Mouse (Mus musculus): Measurements from ENCODE around the gene Fam189a1. TPM values are rescaled to one million over a fixed set of nuclear protein-coding genes. Genes with fewer than 3 reads are reported as not detected.

Fam189a1 gene
- polyA plus RNA-seq, 1 experiment from 2014 or later: 8.7 TPM

DNA sequence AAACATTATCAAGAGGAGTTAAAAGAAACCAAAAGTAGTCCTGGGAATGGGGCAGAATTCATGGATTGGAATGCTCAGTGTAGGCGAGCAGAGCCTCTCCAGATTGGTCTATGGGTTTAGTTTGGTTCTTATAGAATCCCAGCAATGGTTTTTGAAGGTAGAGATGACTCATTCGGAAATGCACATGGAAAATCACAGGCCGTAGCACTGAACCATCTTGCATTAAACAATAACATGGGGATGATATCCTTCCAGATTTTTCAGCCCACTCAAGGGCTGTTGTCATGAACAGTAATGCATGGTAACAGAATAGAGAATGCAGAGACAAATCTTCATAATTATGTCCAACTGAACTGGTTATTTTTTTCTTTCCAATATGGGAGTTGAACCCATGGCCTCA is 390.8 kb downstream of the Fam189a1 start:
- no peak for ATAC-seq (ENCODE audit: low FRiP score)
- no peaks in the 10 kb centered on the region for H3K27me3 ChIP-seq

DNA sequence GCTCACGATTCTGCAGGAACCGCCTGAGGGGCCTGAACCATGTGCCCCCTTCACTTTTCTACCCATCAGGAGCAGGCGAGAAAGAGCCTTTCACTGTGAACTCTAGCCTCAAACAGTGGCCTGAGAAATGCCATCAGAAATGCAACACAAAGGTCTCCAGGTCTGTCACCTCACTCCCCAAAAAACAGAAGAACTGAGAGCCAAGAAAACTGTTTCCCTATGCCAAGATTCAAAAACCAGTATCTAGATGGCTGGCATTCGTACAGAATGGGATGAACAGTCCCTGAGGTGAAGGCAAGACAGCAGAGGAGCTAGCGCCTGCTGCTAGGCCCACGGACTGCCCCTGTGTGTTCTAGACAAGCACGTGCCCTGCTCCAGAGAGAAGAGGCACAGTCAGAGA is 401.2 kb downstream of the Fam189a1 start:
- Histone ChIP-seq H3K4me1 (replicated peaks) (0 out of 2 replicates have a peak, but pooled peaks cover 5% of the 10 kb centered on the region), H3K27ac (no peak overlapping the region), H3K4me3 (no peak overlapping the region), H3K9ac (no peak overlapping the region), H3K27me3 (no peaks in the 10 kb centered on the region), H3K4me2 (no peak overlapping the region), H3K36me3 (peaks cover 28% of the 10 kb centered on the region), H3K9me3 (no peaks in the 10 kb centered on the region)
- WGBS: 91% methylated on average over 7 of the region's 7 CpGs
- no peak for ATAC-seq (ENCODE audit: low FRiP score)

More for the DNA sequence above, 390.8 kb downstream of the Fam189a1 start:
- 85% methylated on average over 3 of the region's 3 CpGs for WGBS
- Histone ChIP-seq H3K4me3 (no peak overlapping the region), H3K9me3 (no peaks in the 10 kb centered on the region), H3K36me3 (no peaks in the 10 kb centered on the region; the same call in 1 of the 2 replicates), H3K4me2 (no peak overlapping the region), H3K27ac (no peak overlapping the region), H3K9ac (no peak overlapping the region), H3K4me1 (replicated peaks) (peaks cover 13% of the 10 kb centered on the region)

DNA sequence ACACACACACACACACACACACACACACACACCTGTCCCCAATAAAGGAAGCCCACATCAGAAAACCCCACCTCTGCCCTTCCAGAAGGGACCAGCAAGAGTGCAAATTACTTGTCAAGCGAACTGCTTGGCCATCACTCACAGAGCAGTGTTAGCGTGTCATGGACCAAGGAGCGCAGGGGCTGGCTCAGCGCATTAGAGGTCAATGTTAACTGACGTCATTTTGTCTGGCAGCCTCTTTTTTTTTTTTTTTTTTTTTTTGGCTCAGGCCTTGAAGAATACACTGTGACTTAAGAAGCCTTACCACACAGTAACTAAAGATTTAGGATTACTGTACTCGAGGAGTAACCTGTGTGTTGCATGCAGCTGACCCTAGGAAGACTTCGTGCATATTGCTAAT is 402.2 kb downstream of the Fam189a1 start:
- no peak for ATAC-seq (ENCODE audit: low FRiP score)
- no peaks in the 10 kb centered on the region for H3K9me3 ChIP-seq
- no peak overlapping the region for H3K9ac ChIP-seq
- H3K27me3 ChIP-seq: no peaks in the 10 kb centered on the region
- no peak overlapping the region for H3K4me3 ChIP-seq
- H3K4me2 ChIP-seq: no peak overlapping the region
- 0 out of 2 replicates have a peak, but pooled peaks cover 5% of the 10 kb centered on the region for H3K4me1 ChIP-seq (replicated peaks)
- no peak overlapping the region for H3K27ac ChIP-seq
- 74% methylated on average over 7 of the region's 7 CpGs for WGBS
- H3K36me3 ChIP-seq: peaks cover 37% of the 10 kb centered on the region

DNA sequence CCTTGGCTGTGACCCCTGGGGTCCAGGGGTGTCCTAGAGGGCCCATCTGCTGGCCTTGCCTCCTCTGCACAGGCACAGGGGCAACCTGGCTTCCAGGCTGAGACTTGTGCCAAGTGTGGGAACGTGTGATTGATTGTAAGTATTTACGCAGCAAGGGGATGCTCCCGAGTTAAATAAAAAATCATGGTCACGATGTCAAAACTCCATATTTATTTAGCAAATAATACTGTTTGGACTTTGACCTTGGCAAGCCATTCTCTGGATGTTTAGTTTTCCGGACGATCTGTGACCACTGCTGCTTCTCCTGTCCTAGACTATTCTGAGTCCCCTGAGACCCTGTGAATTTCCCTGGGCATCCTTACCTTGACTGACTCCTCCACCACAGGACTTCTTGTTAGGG is 402.7 kb downstream of the Fam189a1 start:
- H3K27ac ChIP-seq: no peak overlapping the region
- no peak overlapping the region for H3K4me3 ChIP-seq
- ATAC-seq (ENCODE audit: low FRiP score): no peak
- no peaks in the 10 kb centered on the region for H3K9me3 ChIP-seq
- peak overlapping the region; percentile 24; the same call in 1 of the 2 replicates for H3K9ac ChIP-seq
- 72% methylated on average over 6 of the region's 6 CpGs for WGBS
- 0 out of 2 replicates have a peak, but pooled peaks cover 5% of the 10 kb centered on the region for H3K4me1 ChIP-seq (replicated peaks)
- H3K4me2 ChIP-seq: no peak overlapping the region
- H3K36me3 ChIP-seq: peaks cover 37% of the 10 kb centered on the region
- no peaks in the 10 kb centered on the region for H3K27me3 ChIP-seq

DNA sequence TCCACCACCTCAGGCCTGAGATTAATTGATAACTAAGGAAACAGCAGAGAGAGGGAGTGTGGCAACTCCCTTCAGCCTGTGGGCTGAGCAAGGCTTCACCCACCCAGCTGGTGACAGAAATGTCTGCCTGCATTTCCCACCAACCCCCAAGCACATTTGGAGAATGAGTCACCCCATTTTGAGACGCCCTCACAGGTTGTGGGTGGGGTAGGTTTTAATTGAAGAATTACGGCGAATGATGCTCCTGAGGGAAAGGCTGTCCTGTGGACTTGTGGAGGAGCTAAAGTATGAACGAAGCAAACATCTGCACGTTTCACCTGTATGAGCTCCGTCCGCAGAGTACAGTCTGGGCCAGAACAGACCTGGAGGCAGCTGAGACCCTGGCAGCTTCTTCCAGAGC is 404.2 kb downstream of the Fam189a1 start:
- no peak overlapping the region; the same call in 1 of the 2 replicates for H3K27ac ChIP-seq
- peaks cover 50% of the 10 kb centered on the region for H3K36me3 ChIP-seq
- H3K9me3 ChIP-seq: no peaks in the 10 kb centered on the region
- WGBS: 96% methylated on average over 7 of the region's 7 CpGs
- H3K4me2 ChIP-seq: no peak overlapping the region
- H3K4me3 ChIP-seq: no peak overlapping the region
- H3K27me3 ChIP-seq: no peaks in the 10 kb centered on the region
- peaks cover 5% of the 10 kb centered on the region; the same call in 1 of the 2 replicates for H3K4me1 ChIP-seq (replicated peaks)
- ATAC-seq (ENCODE audit: low FRiP score): no peak
- no peak overlapping the region for H3K9ac ChIP-seq

DNA sequence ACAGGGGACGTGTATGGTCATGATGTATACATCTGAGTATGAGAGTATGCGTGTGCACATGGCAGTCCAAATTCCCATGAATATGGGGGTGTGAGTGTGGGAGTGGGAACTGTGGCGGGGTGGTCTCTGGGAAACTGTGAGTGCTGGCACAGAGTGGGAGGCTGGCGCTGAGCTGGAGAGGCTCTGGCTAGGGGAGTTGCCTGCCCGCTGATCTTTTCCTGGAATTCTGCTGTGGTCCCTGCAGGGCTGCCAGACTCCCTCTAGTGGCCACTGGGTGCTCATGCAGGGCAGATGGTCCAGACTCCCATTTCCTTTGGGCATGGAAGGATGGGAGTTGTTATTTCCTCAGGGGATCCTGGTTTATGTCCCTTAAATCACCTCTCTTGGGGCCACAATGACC is 404.9 kb downstream of the Fam189a1 start:
- H3K27ac ChIP-seq: no peak overlapping the region
- ATAC-seq (ENCODE audit: low FRiP score): peak; percentile 57
- H3K4me1 ChIP-seq (replicated peaks): peaks cover 5% of the 10 kb centered on the region; the same call in 1 of the 2 replicates
- H3K4me3 ChIP-seq: no peak overlapping the region
- no peak overlapping the region for H3K4me2 ChIP-seq
- peaks cover 52% of the 10 kb centered on the region for H3K36me3 ChIP-seq
- H3K27me3 ChIP-seq: no peaks in the 10 kb centered on the region
- 36% methylated on average over 5 of the region's 5 CpGs for WGBS
- no peak overlapping the region for H3K9ac ChIP-seq
- no peaks in the 10 kb centered on the region for H3K9me3 ChIP-seq

DNA sequence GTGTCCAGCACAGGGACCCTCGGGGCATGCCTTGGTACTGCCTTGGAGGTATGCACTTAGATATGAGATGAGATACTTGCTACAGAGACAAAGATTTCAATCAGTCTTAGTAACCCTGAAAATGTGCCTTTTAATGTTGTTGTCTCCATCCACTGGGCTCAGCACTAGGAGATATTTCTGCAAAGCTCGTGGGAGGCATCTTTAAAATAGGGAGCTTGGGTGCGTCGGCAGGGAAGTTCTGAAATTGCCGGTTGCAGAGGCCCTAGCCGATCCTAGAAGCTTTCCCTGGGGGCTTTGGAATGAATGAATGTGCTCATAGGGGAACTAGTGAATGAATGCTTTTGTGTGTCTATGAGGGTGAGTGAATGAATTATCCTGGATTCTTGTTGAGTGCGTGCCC is 412.8 kb downstream of the Fam189a1 start:
- Histone ChIP-seq H3K27me3 (no peaks in the 10 kb centered on the region), H3K36me3 (peaks cover 47% of the 10 kb centered on the region), H3K4me1 (replicated peaks) (peaks cover 21% of the 10 kb centered on the region), H3K9me3 (no peaks in the 10 kb centered on the region), H3K4me3 (no peak overlapping the region), H3K4me2 (no peak overlapping the region), H3K27ac (no peak overlapping the region), H3K9ac (no peak overlapping the region)
- WGBS: 89% methylated on average over 7 of the region's 7 CpGs
- no peak for ATAC-seq (ENCODE audit: low FRiP score)

DNA sequence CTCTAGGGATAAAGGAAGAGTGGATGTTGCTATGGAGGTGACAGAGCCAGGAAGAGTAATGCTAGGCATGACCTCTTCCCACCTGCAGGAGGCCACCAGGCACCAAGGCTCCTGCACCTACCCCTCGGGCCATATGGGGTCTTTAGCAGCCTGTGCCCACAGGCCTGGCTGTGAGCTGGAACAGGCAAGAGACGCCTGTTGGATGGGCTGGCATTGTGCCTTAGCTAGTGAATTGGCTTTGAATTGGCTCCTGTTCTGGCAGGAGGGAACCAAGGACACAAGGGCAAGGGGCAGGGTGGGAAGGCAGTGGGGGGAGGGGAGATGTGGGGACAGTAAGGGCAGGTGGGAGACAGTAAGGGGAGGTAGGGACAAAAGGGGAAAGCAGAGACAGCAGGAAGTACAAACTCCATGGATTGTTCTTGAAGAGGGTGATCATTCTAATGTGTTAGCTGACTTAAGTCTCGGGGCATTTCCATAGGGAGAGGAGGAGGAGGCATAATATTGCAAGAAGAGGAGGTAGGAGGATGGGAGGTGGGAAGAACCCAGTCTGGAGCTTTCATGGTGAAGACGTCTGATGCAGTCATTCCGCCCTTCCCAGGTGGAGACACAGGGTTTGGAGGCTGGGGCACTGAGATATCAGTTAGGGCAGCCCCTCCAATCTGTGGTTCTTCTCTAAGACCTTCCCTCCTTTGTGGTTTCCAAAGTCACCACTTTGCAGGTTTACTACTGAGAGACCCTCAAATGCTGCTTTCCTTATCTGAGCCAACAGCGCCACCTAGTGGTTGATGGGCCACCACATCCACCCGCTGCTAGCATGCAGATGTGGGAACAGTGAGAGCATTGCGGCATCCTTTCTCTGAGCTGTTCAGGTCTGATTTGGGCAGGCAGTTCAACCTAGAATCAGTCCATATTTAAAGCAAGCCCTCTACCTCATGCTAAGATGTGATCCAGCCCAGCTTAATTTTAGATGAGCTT is 414.8 kb downstream of the Fam189a1 start:
- peak; percentile 87 for ATAC-seq (ENCODE audit: low FRiP score)

DNA sequence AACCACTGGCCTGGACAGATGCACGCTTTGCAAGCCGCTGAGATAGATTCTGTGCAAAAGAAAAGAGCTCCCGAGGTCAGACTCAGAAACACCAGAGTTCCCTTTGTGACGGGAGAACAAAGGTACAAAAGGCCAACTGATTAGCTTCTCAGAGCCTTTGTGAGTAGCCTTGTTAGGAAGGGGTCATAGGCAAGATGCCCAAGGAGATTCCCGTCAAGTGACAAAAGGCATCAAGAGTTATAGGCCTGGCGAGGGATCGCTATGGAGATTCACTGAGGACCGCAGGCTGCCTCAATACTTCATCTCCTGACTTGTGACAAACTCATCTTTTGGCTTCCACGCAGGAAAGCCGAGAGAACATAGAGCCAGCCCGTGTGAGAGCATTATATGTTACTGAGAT is 417.2 kb downstream of the Fam189a1 start:
- peaks cover 26% of the 10 kb centered on the region for H3K4me1 ChIP-seq (replicated peaks)
- ATAC-seq (ENCODE audit: low FRiP score): no peak
- WGBS: 19% methylated on average over 11 of the region's 11 CpGs
- H3K4me2 ChIP-seq: no peak overlapping the region
- H3K27me3 ChIP-seq: no peaks in the 10 kb centered on the region
- no peak overlapping the region for H3K27ac ChIP-seq
- no peaks in the 10 kb centered on the region for H3K9me3 ChIP-seq
- H3K9ac ChIP-seq: no peak overlapping the region
- H3K36me3 ChIP-seq: peaks cover 20% of the 10 kb centered on the region
- no peak overlapping the region for H3K4me3 ChIP-seq

More for the DNA sequence above, 414.8 kb downstream of the Fam189a1 start:
- peak overlapping the region; percentile 13; the same call in 1 of the 2 replicates for H3K9ac ChIP-seq
- H3K27ac ChIP-seq: peak overlapping the region; percentile 73
- H3K4me1 ChIP-seq (replicated peaks): peaks cover 26% of the 10 kb centered on the region
- no peak overlapping the region for H3K4me3 ChIP-seq
- no peak overlapping the region for H3K4me2 ChIP-seq
- no peaks in the 10 kb centered on the region for H3K9me3 ChIP-seq
- WGBS: 22% methylated on average over 8 of the region's 8 CpGs
- peaks cover 44% of the 10 kb centered on the region for H3K36me3 ChIP-seq
- H3K27me3 ChIP-seq: no peaks in the 10 kb centered on the region

DNA sequence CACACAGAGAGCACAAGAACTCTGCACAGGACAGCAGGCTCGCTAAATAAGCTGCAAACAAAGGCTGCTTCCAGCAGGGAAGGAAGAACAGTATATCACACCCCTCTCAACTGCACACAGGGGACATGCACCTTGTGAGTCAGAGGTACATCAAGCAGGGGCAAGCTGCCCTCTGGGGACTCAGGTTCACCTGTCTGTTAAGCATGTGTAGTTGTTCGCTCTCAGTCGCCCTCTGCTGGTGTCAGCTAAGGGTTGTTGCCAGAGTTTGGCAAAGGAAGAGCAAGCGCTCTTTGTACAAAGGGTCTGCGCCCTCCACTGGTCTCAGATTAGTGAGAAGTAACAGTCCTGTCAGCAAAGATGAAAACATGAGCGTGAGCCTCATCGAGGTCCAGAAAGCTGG is 426.6 kb downstream of the Fam189a1 start:
- H3K4me2 ChIP-seq: no peak overlapping the region
- no peaks in the 10 kb centered on the region; the same call in 1 of the 2 replicates for H3K36me3 ChIP-seq
- peak; percentile 50 for ATAC-seq (ENCODE audit: low FRiP score)
- H3K27ac ChIP-seq: 0 out of 2 replicates have a peak overlapping the region, but pooled peaks have one; percentile 50
- peaks cover 29% of the 10 kb centered on the region for H3K4me1 ChIP-seq (replicated peaks)
- no peaks in the 10 kb centered on the region for H3K9me3 ChIP-seq
- 32% methylated on average over 7 of the region's 7 CpGs for WGBS
- no peak overlapping the region for H3K4me3 ChIP-seq
- no peaks in the 10 kb centered on the region for H3K27me3 ChIP-seq
- H3K9ac ChIP-seq: no peak overlapping the region

DNA sequence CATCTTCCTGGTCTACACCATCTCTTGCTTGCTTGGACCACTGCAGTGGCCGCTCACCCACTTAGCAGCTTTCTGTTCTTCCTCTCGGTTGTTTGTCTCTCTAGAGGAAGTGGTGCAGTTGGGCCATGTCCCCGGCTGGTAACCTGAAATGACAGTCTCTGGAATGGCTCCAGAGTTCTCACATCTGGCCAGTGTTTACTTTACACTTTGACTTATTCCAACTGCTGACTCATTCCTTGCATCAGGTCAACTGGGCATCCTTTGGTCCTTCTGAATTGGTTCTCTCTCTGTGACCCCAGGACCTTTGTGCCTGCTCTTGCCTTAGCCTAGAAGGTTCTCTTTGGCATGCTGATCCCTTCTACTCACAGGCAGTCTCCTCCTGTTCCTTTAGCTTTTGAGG is 427.6 kb downstream of the Fam189a1 start:
- Histone ChIP-seq H3K27ac (peak overlapping the region; percentile 50; the same call in 1 of the 2 replicates), H3K9me3 (no peaks in the 10 kb centered on the region), H3K4me1 (replicated peaks) (peaks cover 29% of the 10 kb centered on the region), H3K4me2 (no peak overlapping the region), H3K4me3 (no peak overlapping the region), H3K36me3 (no peaks in the 10 kb centered on the region), H3K9ac (no peak overlapping the region), H3K27me3 (no peaks in the 10 kb centered on the region)
- ATAC-seq (ENCODE audit: low FRiP score): no peak
- 81% methylated on average over 3 of the region's 3 CpGs for WGBS

DNA sequence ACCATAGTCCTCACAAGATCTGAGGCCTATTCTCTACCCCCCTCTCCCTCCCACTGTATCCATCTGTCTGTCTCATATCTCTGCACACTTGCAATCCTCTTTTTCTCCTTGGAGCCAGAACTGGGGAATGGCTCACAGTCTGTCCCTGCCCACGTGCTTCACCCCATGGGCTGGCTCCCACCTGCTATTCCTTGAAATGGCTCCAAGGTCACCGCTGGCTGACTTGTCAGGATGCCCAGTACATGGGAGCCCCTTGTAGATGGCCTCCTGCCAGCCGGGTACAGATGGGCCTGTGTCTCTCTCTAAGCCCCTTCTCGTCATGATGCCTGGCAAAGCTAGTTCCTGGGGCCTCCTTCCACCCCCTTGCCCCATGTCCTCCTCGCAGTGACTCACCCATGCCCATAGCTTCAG is 428.2 kb downstream of the Fam189a1 start:
- H3K4me1 ChIP-seq (replicated peaks): peaks cover 29% of the 10 kb centered on the region
- no peaks in the 10 kb centered on the region for H3K9me3 ChIP-seq
- WGBS: 74% methylated on average over 5 of the region's 5 CpGs
- peak; percentile 62 for ATAC-seq (ENCODE audit: low FRiP score)
- H3K4me3 ChIP-seq: no peak overlapping the region
- no peak overlapping the region for H3K9ac ChIP-seq
- H3K36me3 ChIP-seq: no peaks in the 10 kb centered on the region
- no peak overlapping the region for H3K4me2 ChIP-seq
- H3K27me3 ChIP-seq: no peaks in the 10 kb centered on the region
- H3K27ac ChIP-seq: peak overlapping the region; percentile 40; the same call in 1 of the 2 replicates

Measured in hindbrain, embryonic 13.5 days (tissue).